Mouse (Mus musculus): ENCODE measurements around the gene Nucb1.
"Not testable (repeated sequence)": the region's sequence is repeated elsewhere in the genome, so short reads cannot be mapped to it uniquely, and the experiment has no call there.

Nucb1 gene

GRCm38 (mm10) chr7:45509912-45510787 lies at the start of gene Nucb1:
Gene Nucb1 (minus strand): TSS chr7:45510406.
- DNase-seq (ENCODE audit: low spot score in 2 of 2), result peak; percentile 92 to 96

- DNase-seq (ENCODE audit: low spot score in 2 of 2), result no peak
Observed at GRCm38 (mm10) chr7:45558907-45559306, 48.7 kb upstream of the Nucb1 start.

GRCm38 (mm10) chr7:45555787-45556186 lies 45.6 kb upstream of the Nucb1 start:
- peak; percentile 71 to 77 for DNase-seq (ENCODE audit: low spot score in 2 of 2)

DNA sequence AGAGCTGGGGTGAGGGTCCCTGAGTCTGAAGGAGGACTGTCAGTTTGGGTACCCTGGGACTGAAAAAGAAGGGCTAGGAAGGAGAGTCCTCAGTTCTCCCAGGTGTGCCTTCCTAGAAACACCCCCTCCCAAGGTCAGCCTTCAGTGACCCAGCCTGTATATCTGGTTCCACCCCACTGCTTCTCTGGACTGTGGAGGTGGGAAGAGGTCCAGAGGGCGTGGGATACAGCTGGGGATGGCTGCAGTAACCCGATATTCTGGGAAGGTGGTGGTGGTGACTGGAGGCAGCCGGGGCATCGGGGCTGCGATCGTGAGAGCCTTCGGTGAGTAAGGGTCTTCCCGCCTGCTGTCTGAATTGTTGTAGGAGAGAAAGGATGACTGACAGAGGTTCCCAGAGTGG lies 44.5 kb upstream of the Nucb1 start, which contains the start of gene Hsd17b14:
Gene Hsd17b14, plus strand, starts transcription at position 150 of the 400 bp plus-strand sequence.
- DNase-seq (ENCODE audit: low spot score in 2 of 2), result no peak

- DNase-seq (ENCODE audit: low spot score in 2 of 2), result no peak
Observed at GRCm38 (mm10) chr7:45553990-45554389, 43.8 kb upstream of the Nucb1 start.

DNA sequence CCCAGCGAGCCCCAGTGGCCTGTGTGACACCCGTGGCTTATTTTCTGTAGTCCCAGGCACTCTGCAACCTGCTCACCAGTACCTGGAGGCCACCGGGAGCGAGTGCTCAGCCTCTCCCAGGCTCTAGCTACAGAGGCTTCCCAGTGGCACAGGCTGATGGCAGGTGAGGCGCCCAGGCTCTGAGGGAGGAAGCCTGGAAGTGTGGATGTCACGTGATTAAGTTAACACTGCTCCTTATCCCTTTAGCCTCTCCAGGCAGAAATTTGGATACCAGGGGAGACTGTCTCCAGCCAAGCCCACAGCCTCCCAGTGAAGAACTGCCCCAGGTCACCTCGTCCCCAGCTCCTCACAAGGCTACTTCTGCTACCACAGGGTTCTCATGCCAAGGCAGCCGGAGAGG lies 43.3 kb upstream of the Nucb1 start:
- DNase-seq (ENCODE audit: low spot score in 2 of 2), result no peak

- DNase-seq (ENCODE audit: low spot score in 2 of 2), result no peak
Observed at GRCm38 (mm10) chr7:45551512-45551883, 41.3 kb upstream of the Nucb1 start.

GRCm38 (mm10) chr7:45550821-45551511 lies 40.8 kb upstream of the Nucb1 start:
- no peak for DNase-seq (ENCODE audit: low spot score in 2 of 2)

DNA sequence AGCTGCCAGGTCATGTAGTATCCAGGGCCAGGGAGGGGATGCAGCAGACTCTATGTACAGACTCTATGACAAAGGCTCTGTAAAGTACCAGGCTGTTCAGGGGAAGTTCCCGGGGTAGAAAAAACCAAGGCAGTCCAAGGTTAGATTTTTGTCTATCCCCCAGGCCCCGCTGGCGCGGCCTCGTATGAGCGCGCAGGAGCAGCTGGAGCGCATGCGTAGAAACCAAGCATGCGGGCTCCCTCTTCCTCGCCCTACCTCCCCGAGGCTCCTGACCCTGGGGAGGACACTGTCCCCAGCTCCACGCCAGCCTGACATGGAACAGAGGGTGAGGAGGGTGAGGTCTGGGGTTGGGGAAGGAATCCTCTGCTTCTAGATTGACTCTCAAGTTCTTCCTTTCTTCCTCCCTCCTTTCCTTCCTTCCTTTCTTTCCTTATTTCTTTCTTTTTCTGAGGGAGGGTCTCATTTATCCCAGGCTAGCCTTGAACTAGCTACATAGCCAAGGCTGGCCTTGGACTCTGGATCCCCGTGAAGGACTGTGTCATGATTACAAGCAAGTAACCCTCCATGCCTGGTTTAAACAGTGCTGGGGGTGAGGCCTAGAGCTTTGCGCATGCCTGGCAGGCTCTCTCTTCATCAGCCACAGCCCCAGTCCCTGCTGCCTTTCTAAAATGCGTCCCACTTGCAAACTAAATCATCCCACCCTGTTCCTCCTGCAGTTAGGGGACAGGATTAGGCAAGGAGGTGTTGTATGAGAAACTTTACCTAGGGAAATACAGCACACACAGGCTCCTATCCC lies 39.6 kb upstream of the Nucb1 start:
- no peak for DNase-seq (ENCODE audit: low spot score in 2 of 2)

DNA sequence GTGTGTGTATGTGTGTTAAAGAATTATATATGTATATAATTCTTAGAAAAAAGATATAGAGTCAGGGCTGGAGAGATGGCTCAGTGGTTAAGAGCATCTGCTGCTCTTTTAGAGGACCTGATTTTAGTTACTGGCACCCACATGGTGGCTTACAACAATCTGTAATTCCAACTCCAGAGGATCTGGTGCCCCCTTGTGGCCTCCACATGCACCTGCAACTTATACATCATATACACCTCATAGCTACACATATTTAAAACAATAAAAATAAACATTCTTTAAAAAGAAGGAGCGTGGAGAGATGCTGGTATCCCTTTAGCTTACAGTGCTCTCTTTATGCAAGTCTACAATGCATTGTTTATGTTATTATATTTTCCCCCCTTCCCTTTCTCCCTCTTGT lies 34.3 kb upstream of the Nucb1 start:
- DNase-seq (ENCODE audit: low spot score in 2 of 2), result no peak

- no peak for DNase-seq (ENCODE audit: low spot score in 2 of 2)
Observed at GRCm38 (mm10) chr7:45540213-45540612, 30.0 kb upstream of the Nucb1 start.

DNA sequence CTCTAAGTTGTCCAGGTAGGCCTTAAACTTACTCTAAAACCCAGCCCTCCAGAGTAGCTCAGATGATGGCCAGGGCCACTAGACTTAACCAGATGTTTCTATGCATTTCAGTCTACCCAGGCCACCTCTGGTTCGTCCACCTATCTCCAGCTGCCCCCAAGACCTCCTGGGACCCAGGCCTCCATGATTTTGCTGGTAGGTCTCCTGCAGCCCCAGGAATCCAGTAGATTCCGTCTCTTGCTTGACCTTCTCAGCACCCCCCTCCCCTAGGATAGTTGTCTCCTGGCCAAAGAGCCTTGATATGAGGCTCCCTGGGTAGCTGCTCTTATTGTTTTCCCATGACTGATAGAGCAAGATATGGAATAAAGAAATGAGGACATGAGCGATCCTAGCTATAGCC lies 28.9 kb upstream of the Nucb1 start:
- DNase-seq (ENCODE audit: low spot score in 2 of 2), result no peak

GRCm38 (mm10) chr7:45538163-45539041 lies 28.2 kb upstream of the Nucb1 start:
- DNase-seq (ENCODE audit: low spot score in 2 of 2), result no peak

GRCm38 (mm10) chr7:45537602-45538001 lies 27.4 kb upstream of the Nucb1 start:
- no peak for DNase-seq (ENCODE audit: low spot score in 2 of 2)

- no peak for DNase-seq (ENCODE audit: low spot score in 2 of 2)
Observed at GRCm38 (mm10) chr7:45535676-45536075, 25.5 kb upstream of the Nucb1 start.

- no peak for DNase-seq (ENCODE audit: low spot score in 2 of 2)
Observed at GRCm38 (mm10) chr7:45530643-45531042, 20.4 kb upstream of the Nucb1 start.

DNA sequence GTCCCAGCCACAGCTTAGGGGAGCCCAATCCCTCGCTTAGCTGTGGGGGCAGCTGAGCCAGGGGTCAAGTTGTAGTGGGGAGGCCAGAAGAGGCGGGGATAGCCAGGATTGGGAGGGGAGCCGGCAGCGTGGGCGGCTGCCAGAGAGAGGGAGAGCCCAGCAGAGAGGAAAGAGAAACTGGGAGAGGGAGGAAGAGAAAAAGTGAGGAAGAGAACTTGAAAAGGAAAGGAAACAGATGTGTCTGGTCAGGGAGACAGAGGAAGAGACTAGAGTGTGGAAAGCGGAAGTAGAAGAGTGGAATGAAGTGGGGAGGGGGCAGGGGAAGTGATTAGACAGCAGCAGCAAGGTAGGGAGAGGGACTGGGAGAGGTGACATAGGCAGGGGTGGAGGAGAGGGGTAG lies 19.3 kb upstream of the Nucb1 start:
- peak in 1 of 2 experiments; percentile 25 for DNase-seq (ENCODE audit: low spot score in 2 of 2)

- DNase-seq (ENCODE audit: low spot score in 2 of 2), result not testable (repeated sequence)
Observed at GRCm38 (mm10) chr7:45527169-45527568, 17.0 kb upstream of the Nucb1 start.

DNA sequence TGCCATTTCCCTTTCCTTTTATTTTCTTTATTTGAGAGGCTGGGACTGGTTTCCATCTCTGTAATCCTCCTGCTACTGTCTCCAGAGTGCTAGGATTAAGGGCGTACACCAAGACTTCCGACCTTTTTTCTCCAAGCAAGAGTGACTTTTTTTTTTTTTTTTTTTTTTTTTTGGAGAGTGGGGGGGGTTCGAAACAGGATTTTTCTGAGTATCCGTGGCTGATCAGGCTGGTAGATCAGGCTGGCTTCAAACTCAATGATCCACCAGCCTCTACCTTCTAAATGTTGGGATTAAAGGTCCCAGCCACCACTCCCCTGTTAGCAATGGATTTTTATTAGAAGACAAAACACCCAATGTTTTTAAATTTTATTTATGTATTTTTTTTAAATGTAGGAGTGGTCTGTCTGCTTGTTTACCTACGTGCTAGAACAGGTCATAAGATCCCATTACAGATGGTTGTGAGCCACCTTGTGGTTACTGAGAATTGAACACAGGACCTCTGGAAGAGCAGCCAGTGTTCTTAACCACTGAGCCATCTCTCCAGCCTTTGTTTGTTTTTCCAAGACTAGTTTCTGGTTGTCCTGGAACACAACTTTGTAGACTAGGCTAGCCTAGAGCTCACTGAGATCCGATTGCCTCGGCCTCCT lies 16.4 kb upstream of the Nucb1 start:
- DNase-seq (ENCODE audit: low spot score in 2 of 2), result peak; percentile 46 to 60

- DNase-seq (ENCODE audit: low spot score in 2 of 2), result peak; percentile 89 to 93
Observed at GRCm38 (mm10) chr7:45525809-45526473, 15.7 kb upstream of the Nucb1 start, which contains the start of the genes Ppp1r15a and Plekha4. Gene Ppp1r15a (minus strand): TSS chr7:45526268. Gene Plekha4 (plus strand): TSS chr7:45526330.
